Mouse (Mus musculus) neural tube, embryonic 13.5 days (tissue): ENCODE data around the gene Ltv1. TPM values are rescaled to one million over a fixed set of nuclear protein-coding genes. Genes with fewer than 3 reads are reported as not detected.
"Not testable (repeated sequence)": the region's sequence is repeated elsewhere in the genome, so short reads cannot be mapped to it uniquely, and the experiment has no call there.

Experiments used
- ATAC-seq: fragments of 200-750 bp; cut with Nextera tagmentation; 2 replicates; pipeline ENCODE4 v1.8.0; 2017; ENCODE audit warnings: low read depth, mild to moderate bottlenecking, moderate TSS enrichment, moderate library complexity
- H3K27ac ChIP-seq: fragments of 300-500 bp; sonication (generic); replicated peaks from 2 replicates; pipeline ENCODE4 v1.5.1; 2015; ENCODE audit warnings: moderate library complexity, mild to moderate bottlenecking, inconsistent platforms
- H3K27me3 ChIP-seq: fragments of 300-500 bp; sonication (generic); 2 replicates; pipeline ENCODE4 v1.6.1; 2015; ENCODE audit warnings: mild to moderate bottlenecking, inconsistent platforms
- H3K36me3 ChIP-seq: fragments of 300-500 bp; sonication (generic); 2 replicates; pipeline ENCODE4 v1.6.1; 2015; ENCODE audit warnings: mild to moderate bottlenecking, inconsistent platforms
- H3K4me1 ChIP-seq: fragments of 300-500 bp; sonication (generic); replicated peaks from 2 replicates; pipeline ENCODE4 v1.6.1; 2015; ENCODE audit warnings: inconsistent platforms
- H3K4me2 ChIP-seq: fragments of 300-500 bp; sonication (generic); 2 replicates; pipeline ENCODE4 v1.6.1; 2015; ENCODE audit warnings: inconsistent platforms, mild to moderate bottlenecking, moderate library complexity
- H3K4me3 ChIP-seq: fragments of 300-500 bp; sonication (generic); 2 replicates; pipeline ENCODE4 v1.5.1; 2015; ENCODE audit warnings: mild to moderate bottlenecking, inconsistent platforms
- H3K9ac ChIP-seq: fragments of 300-500 bp; sonication (generic); 2 replicates; pipeline ENCODE4 v1.6.1; 2015; ENCODE audit warnings: moderate library complexity, mild to moderate bottlenecking, inconsistent platforms
- H3K9me3 ChIP-seq: fragments of 300-500 bp; sonication (generic); 2 replicates; pipeline ENCODE4 v1.6.1; 2016; ENCODE audit warnings: inconsistent platforms
- WGBS: fragments of 180-500 bp; shearing (Covaris S2); methylation state at CpG from one replicate; pipeline ENCODE4 v1.1.7; 2015; 5-methylcytosine and 5-hydroxymethylcytosine counted together
- polyA plus RNA-seq: library from polyadenylated mRNA; unstranded; fragments of >200 nt; fragmentation: Nextera tagmentation; extraction: Ambion mirVana; gene quantifications from 2 replicates; pipeline ENCODE4 v1.2.1, GENCODE M21; 2015

Gene Ltv1
- polyA plus RNA-seq, 1 experiment from 2014 or later = 37.9 TPM

GRCm38 (mm10) chr10:13213956-13214355, 21.0 kb upstream of the Ltv1 start:
- H3K36me3 ChIP-seq = no peaks in the 10 kb centered on the region
- H3K4me1 ChIP-seq = no peaks in the 10 kb centered on the region
- WGBS = 82% methylated on average over 12 of the region's 12 CpGs
- no peak overlapping the region for H3K27ac ChIP-seq
- H3K4me3 ChIP-seq = no peak overlapping the region
- H3K4me2 ChIP-seq = no peak overlapping the region
- no peaks in the 10 kb centered on the region for H3K9me3 ChIP-seq
- no peak overlapping the region for H3K9ac ChIP-seq
- ATAC-seq = no peak
- H3K27me3 ChIP-seq = no peaks in the 10 kb centered on the region

GRCm38 (mm10) chr10:13212829-13213228, 19.9 kb upstream of the Ltv1 start:
- H3K27ac ChIP-seq = no peak overlapping the region
- ATAC-seq = no peak
- H3K27me3 ChIP-seq = no peaks in the 10 kb centered on the region
- H3K4me2 ChIP-seq = no peak overlapping the region
- WGBS = 83% methylated on average over 6 of the region's 6 CpGs
- no peaks in the 10 kb centered on the region for H3K4me1 ChIP-seq
- H3K36me3 ChIP-seq = no peaks in the 10 kb centered on the region
- no peaks in the 10 kb centered on the region for H3K9me3 ChIP-seq
- no peak overlapping the region for H3K9ac ChIP-seq
- H3K4me3 ChIP-seq = no peak overlapping the region

GRCm38 (mm10) chr10:13212326-13212725, 19.4 kb upstream of the Ltv1 start:
- Histone ChIP-seq H3K9me3 (no peaks in the 10 kb centered on the region), H3K27ac (no peak overlapping the region), H3K4me1 (no peaks in the 10 kb centered on the region), H3K27me3 (no peaks in the 10 kb centered on the region), H3K4me2 (no peak overlapping the region), H3K36me3 (no peaks in the 10 kb centered on the region), H3K4me3 (no peak overlapping the region), H3K9ac (no peak overlapping the region)
- no peak for ATAC-seq
- WGBS = 81% methylated on average over 9 of the region's 9 CpGs

GRCm38 (mm10) chr10:13209930-13210637, 17.1 kb upstream of the Ltv1 start:
- no peaks in the 10 kb centered on the region for H3K4me1 ChIP-seq
- H3K9ac ChIP-seq = no peak overlapping the region
- no peaks in the 10 kb centered on the region for H3K36me3 ChIP-seq
- H3K27me3 ChIP-seq = no peaks in the 10 kb centered on the region
- ATAC-seq = no peak
- WGBS = 63% methylated on average over 8 of the region's 8 CpGs
- H3K27ac ChIP-seq = no peak overlapping the region
- H3K9me3 ChIP-seq = no peaks in the 10 kb centered on the region
- H3K4me2 ChIP-seq = no peak overlapping the region
- H3K4me3 ChIP-seq = no peak overlapping the region

GRCm38 (mm10) chr10:13209506-13209905, 16.5 kb upstream of the Ltv1 start:
- H3K4me2 ChIP-seq = no peak overlapping the region
- H3K9me3 ChIP-seq = no peaks in the 10 kb centered on the region
- H3K36me3 ChIP-seq = no peaks in the 10 kb centered on the region
- no peak for ATAC-seq
- no peak overlapping the region for H3K4me3 ChIP-seq
- H3K9ac ChIP-seq = no peak overlapping the region
- WGBS = 61% methylated on average over 3 of the region's 3 CpGs
- H3K27me3 ChIP-seq = no peaks in the 10 kb centered on the region
- H3K4me1 ChIP-seq = no peaks in the 10 kb centered on the region
- 0 out of 2 replicates have a peak overlapping the region, but pooled peaks have one; percentile 28 for H3K27ac ChIP-seq

GRCm38 (mm10) chr10:13209061-13209460, 16.1 kb upstream of the Ltv1 start:
- 97% methylated on average over 4 of the region's 4 CpGs for WGBS
- Histone ChIP-seq H3K27ac (0 out of 2 replicates have a peak overlapping the region, but pooled peaks have one; percentile 28), H3K4me3 (no peak overlapping the region), H3K9me3 (no peaks in the 10 kb centered on the region), H3K4me1 (no peaks in the 10 kb centered on the region), H3K27me3 (no peaks in the 10 kb centered on the region), H3K4me2 (no peak overlapping the region), H3K9ac (no peak overlapping the region), H3K36me3 (no peaks in the 10 kb centered on the region)
- ATAC-seq = no peak; the same call in 1 of the 2 replicates

- no peak for ATAC-seq
- WGBS = 96% methylated on average over 6 of the region's 6 CpGs
- Histone ChIP-seq H3K4me3 (no peak overlapping the region), H3K9ac (no peak overlapping the region), H3K36me3 (no peaks in the 10 kb centered on the region), H3K27me3 (no peaks in the 10 kb centered on the region), H3K27ac (no peak overlapping the region), H3K9me3 (no peaks in the 10 kb centered on the region), H3K4me2 (no peak overlapping the region), H3K4me1 (no peaks in the 10 kb centered on the region)
Observed at GRCm38 (mm10) chr10:13201741-13202293, 8.8 kb upstream of the Ltv1 start.

GRCm38 (mm10) chr10:13200862-13201261, 7.9 kb upstream of the Ltv1 start:
- H3K36me3 ChIP-seq = no peaks in the 10 kb centered on the region
- 94% methylated on average over 3 of the region's 3 CpGs for WGBS
- ATAC-seq = no peak

GRCm38 (mm10) chr10:13199234-13199633, 6.3 kb upstream of the Ltv1 start:
- no peak overlapping the region for H3K4me2 ChIP-seq
- no peak overlapping the region for H3K27ac ChIP-seq
- no peak overlapping the region for H3K9ac ChIP-seq
- no peaks in the 10 kb centered on the region for H3K36me3 ChIP-seq
- ATAC-seq = no peak
- H3K4me1 ChIP-seq = no peaks in the 10 kb centered on the region
- WGBS = 91% methylated on average over 1 of the region's 1 CpGs
- no peaks in the 10 kb centered on the region for H3K9me3 ChIP-seq
- no peak overlapping the region for H3K4me3 ChIP-seq
- no peaks in the 10 kb centered on the region for H3K27me3 ChIP-seq

More at GRCm38 (mm10) chr10:13200862-13201261, 7.9 kb upstream of the Ltv1 start:
- Histone ChIP-seq H3K27ac (no peak overlapping the region), H3K9me3 (no peaks in the 10 kb centered on the region), H3K4me1 (no peaks in the 10 kb centered on the region), H3K4me2 (no peak overlapping the region), H3K27me3 (no peaks in the 10 kb centered on the region), H3K9ac (no peak overlapping the region), H3K4me3 (no peak overlapping the region)

- Histone ChIP-seq H3K4me2 (no peak overlapping the region), H3K9me3 (no peaks in the 10 kb centered on the region), H3K9ac (no peak overlapping the region), H3K27me3 (no peaks in the 10 kb centered on the region), H3K4me3 (no peak overlapping the region), H3K36me3 (no peaks in the 10 kb centered on the region), H3K27ac (no peak overlapping the region), H3K4me1 (peaks cover 6% of the 10 kb centered on the region)
- WGBS = 77% methylated on average over 8 of the region's 8 CpGs
- ATAC-seq = no peak
Observed at GRCm38 (mm10) chr10:13196872-13197507, 4.0 kb upstream of the Ltv1 start.

- H3K9ac ChIP-seq, H3K27me3 ChIP-seq, H3K27ac ChIP-seq, H3K4me1 ChIP-seq, H3K9me3 ChIP-seq: not testable (repeated sequence)
- Histone ChIP-seq H3K4me3 (peak overlapping the region; percentile 91), H3K4me2 (peak overlapping the region; percentile 66), H3K36me3 (peaks cover 26% of the 10 kb centered on the region)
- peak; percentile 51; the same call in 1 of the 2 replicates for ATAC-seq
- 86% methylated on average over 7 of the region's 7 CpGs for WGBS
Observed at GRCm38 (mm10) chr10:13193496-13193895, 528 bp upstream of the Ltv1 start.

- 88% methylated on average over 5 of the region's 5 CpGs for WGBS
- no peaks in the 10 kb centered on the region for H3K9me3 ChIP-seq
- H3K36me3 ChIP-seq = peaks cover 60% of the 10 kb centered on the region
- no peak overlapping the region for H3K4me2 ChIP-seq
- H3K27me3 ChIP-seq = no peaks in the 10 kb centered on the region
- no peak overlapping the region for H3K9ac ChIP-seq
- no peak for ATAC-seq
- H3K4me1 ChIP-seq = peaks cover 8% of the 10 kb centered on the region
- no peak overlapping the region for H3K27ac ChIP-seq
- H3K4me3 ChIP-seq = no peak overlapping the region
Observed at GRCm38 (mm10) chr10:13189881-13190280, 3.1 kb downstream of the Ltv1 start.
